ENCODE assay signal across 12 mouse cellular contexts in genomic region chr2:172739041-172739491, GRCm38 (mm10).
DNase-seq lines count a peak whose midpoint lies in the region; ATAC-seq and TF ChIP-seq lines count a peak whose summit lies in the region.
"Had no signal": no experiment of that assay in that cellular context is flagged by ENCODE, and none has a peak within 500 bp of the region (broad histone marks: within the 10 kb centered on the region; RNA-seq: fewer than 3 reads in every experiment).

No protein-coding gene starts in this region.

- H3K27me3 ChIP-seq in heart, embryonic 10.5 days (ENCODE audit: insufficient read depth, poor library complexity, severe bottlenecking), result peaks cover 86% of the 10 kb centered on the region
- H3K27me3 ChIP-seq in midbrain, embryonic 12.5 days, result peaks cover 92% of the 10 kb centered on the region
- peaks cover 56% of the 10 kb centered on the region for H3K27me3 ChIP-seq in midbrain, postnatal 0 days (ENCODE audit: insufficient read depth, low read length)
- peaks cover 64% of the 10 kb centered on the region for H3K27me3 ChIP-seq in limb, embryonic 13.5 days

- DNase-seq in heart, embryonic 10.5 days (ENCODE audit: low spot score), result no peak
- no peak for DNase-seq in heart, postnatal 4 days
- no peak for DNase-seq in midbrain, postnatal 0 days (ENCODE audit: low spot score)
- DNase-seq in thymus, postnatal 4 days, result peak; percentile 52
- DNase-seq in right cerebral cortex, postnatal 14 days, result no peak
- DNase-seq in heart, postnatal 10 days, result no peak
- DNase-seq: adrenal gland, adult 8-10 months; cerebellum, adult 9-10 months had no signal

- WGBS in heart, embryonic 10.5 days, result 6% methylated on average over 11 of the region's 11 CpGs
- WGBS in midbrain, embryonic 12.5 days, result 4% methylated on average over 11 of the region's 11 CpGs
- 13% methylated on average over 11 of the region's 11 CpGs for WGBS in midbrain, postnatal 0 days
- 2% methylated on average over 11 of the region's 11 CpGs for whole genome bisulfite sequencing in limb, embryonic 13.5 days

- intact Hi-C loops in heart, postnatal 10 days (cut with DNase I), result no loop called here

- H3K9ac ChIP-seq in midbrain, embryonic 12.5 days (replicated peaks), result no peak overlapping the region
- no peak overlapping the region for H3K9ac ChIP-seq in midbrain, postnatal 0 days (replicated peaks; ENCODE audit: low read length, poor library complexity, severe bottlenecking)
- H3K9ac ChIP-seq in limb, embryonic 13.5 days, result no peak overlapping the region; the same call in 1 of the 2 replicates
- H3K9ac ChIP-seq: limb, embryonic 15.5 days had no signal

- no peaks in the 10 kb centered on the region for H3K36me3 ChIP-seq in heart, embryonic 10.5 days
- H3K36me3 ChIP-seq in midbrain, embryonic 12.5 days, result no peaks in the 10 kb centered on the region
- H3K36me3 ChIP-seq in midbrain, postnatal 0 days (ENCODE audit: insufficient read depth, low read length), result no peaks in the 10 kb centered on the region
- no peaks in the 10 kb centered on the region for H3K36me3 ChIP-seq in limb, embryonic 13.5 days
- H3K36me3 ChIP-seq: limb, embryonic 15.5 days had no signal

- H3K4me2 ChIP-seq in midbrain, embryonic 12.5 days (replicated peaks), result no peak overlapping the region
- no peak overlapping the region for H3K4me2 ChIP-seq in midbrain, postnatal 0 days (ENCODE audit: low read depth, low read length, poor library complexity, severe bottlenecking)
- H3K4me2 ChIP-seq in limb, embryonic 13.5 days (replicated peaks), result peak overlapping the region; percentile 48
- H3K4me2 ChIP-seq: limb, embryonic 15.5 days had no signal

- H3K27ac ChIP-seq in heart, embryonic 10.5 days, result no peak overlapping the region
- H3K27ac ChIP-seq in midbrain, embryonic 12.5 days (replicated peaks), result no peak overlapping the region
- H3K27ac ChIP-seq in midbrain, postnatal 0 days (ENCODE audit: low read depth, low read length), result no peak overlapping the region
- H3K27ac ChIP-seq in limb, embryonic 13.5 days, result no peak overlapping the region
- H3K27ac ChIP-seq: limb, embryonic 15.5 days had no signal

- H3K4me3 ChIP-seq in heart, embryonic 10.5 days, result 0 out of 2 replicates have a peak overlapping the region, but pooled peaks have one; percentile 6
- H3K4me3 ChIP-seq in midbrain, embryonic 12.5 days, result no peak overlapping the region
- no peak overlapping the region for H3K4me3 ChIP-seq in midbrain, postnatal 0 days (ENCODE audit: low read depth, low read length)
- peak overlapping the region; percentile 10; the same call in 1 of the 2 replicates for H3K4me3 ChIP-seq in limb, embryonic 13.5 days
- H3K4me3 ChIP-seq: limb, embryonic 15.5 days had no signal

- no peak for TF ChIP-seq CTCF in midbrain, postnatal 0 days (IDR thresholded peaks at IDR 0.05)

- ATAC-seq in midbrain, embryonic 12.5 days (ENCODE audit: low FRiP score, low read depth), result peak; percentile 38; the same call in 1 of the 2 replicates
- no peak for ATAC-seq in midbrain, postnatal 0 days (ENCODE audit: low FRiP score)
- peak; percentile 30; the same call in 1 of the 2 replicates for ATAC-seq in limb, embryonic 13.5 days (ENCODE audit: low FRiP score, low read depth)
- ATAC-seq: inflammation-experienced regulatory T-cells, adult 6 months had no signal

- peaks cover 14% of the 10 kb centered on the region for H3K4me1 ChIP-seq in heart, embryonic 10.5 days
- peaks cover 10% of the 10 kb centered on the region for H3K4me1 ChIP-seq in midbrain, embryonic 12.5 days
- no peaks in the 10 kb centered on the region for H3K4me1 ChIP-seq in midbrain, postnatal 0 days (ENCODE audit: insufficient read depth, low read length)
- H3K4me1 ChIP-seq in limb, embryonic 13.5 days, result peaks cover 16% of the 10 kb centered on the region

- no peaks in the 10 kb centered on the region for H3K9me3 ChIP-seq in heart, embryonic 10.5 days
- H3K9me3 ChIP-seq in midbrain, embryonic 12.5 days, result no peaks in the 10 kb centered on the region
- H3K9me3 ChIP-seq in midbrain, postnatal 0 days (ENCODE audit: low read length), result no peaks in the 10 kb centered on the region
- no peaks in the 10 kb centered on the region for H3K9me3 ChIP-seq in limb, embryonic 13.5 days
- H3K9me3 ChIP-seq: limb, embryonic 15.5 days had no signal

Comparison
In these comparisons a context has a peak if more than half of its experiments do, and no peak if none do; other contexts are left out.
1. H3K4me3 ChIP-seq: peak in heart, embryonic 10.5 days (single experiment) and limb, embryonic 13.5 days (single experiment); none in midbrain, embryonic 12.5 days (single experiment) and midbrain, postnatal 0 days (single experiment).